ENCODE assay signal across 25 mouse cellular contexts in genomic region chr9:57271081-57271480, GRCm38 (mm10). TPM values are rescaled to one million over a fixed set of nuclear protein-coding genes. Genes with fewer than 3 reads are reported as not detected.
DNase-seq lines count a peak whose midpoint lies in the region; ATAC-seq and TF ChIP-seq lines count a peak whose summit lies in the region.
"Had no signal": no experiment of that assay in that cellular context is flagged by ENCODE, and none has a peak within 500 bp of the region (broad histone marks: within the 10 kb centered on the region; RNA-seq: fewer than 3 reads in every experiment).

No protein-coding gene starts in this region.

- peaks cover 13% of the 10 kb centered on the region; the same call in 1 of the 2 replicates for H3K4me1 ChIP-seq in forebrain, embryonic 14.5 days (ENCODE audit: control insufficient read depth, insufficient read depth, low read length)
- H3K4me1 ChIP-seq in forebrain, embryonic 15.5 days, result peaks cover 14% of the 10 kb centered on the region
- peaks cover 29% of the 10 kb centered on the region for H3K4me1 ChIP-seq in kidney, embryonic 16.5 days (ENCODE audit: insufficient read depth, low read length)
- no peaks in the 10 kb centered on the region for H3K4me1 ChIP-seq in lung, postnatal 0 days (ENCODE audit: insufficient read depth, low read depth, low read length)

- no peak for TF ChIP-seq CTCF in brain, embryonic 14.5 days (IDR thresholded peaks at IDR 0.05; ENCODE audit: borderline replicate concordance, extremely low read depth, insufficient read depth, insufficient read length)
- TF ChIP-seq CTCF in lung, postnatal 0 days (IDR thresholded peaks at IDR 0.05), result no peak

- TF ChIP-seq POLR2A in brain, embryonic 14.5 days (IDR thresholded peaks at IDR 0.05; ENCODE audit: borderline replicate concordance, extremely low read depth, insufficient read depth, insufficient read length, poor library complexity, severe bottlenecking), result no peak

- no peak overlapping the region for H3K4me2 ChIP-seq in forebrain, embryonic 14.5 days (ENCODE audit: low read length)
- H3K4me2 ChIP-seq in forebrain, embryonic 15.5 days (replicated peaks), result no peak overlapping the region
- H3K4me2 ChIP-seq in kidney, embryonic 16.5 days (replicated peaks; ENCODE audit: low read depth, low read length), result no peak overlapping the region
- no peak overlapping the region for H3K4me2 ChIP-seq in lung, postnatal 0 days (replicated peaks; ENCODE audit: low read depth, low read length)
- H3K4me2 ChIP-seq: heart, embryonic 13.5 days; hindbrain, embryonic 15.5 days had no signal

- no peaks in the 10 kb centered on the region for H3K9me3 ChIP-seq in forebrain, embryonic 14.5 days (replicated peaks; ENCODE audit: control insufficient read depth, low read length)
- no peaks in the 10 kb centered on the region for H3K9me3 ChIP-seq in forebrain, embryonic 15.5 days
- H3K9me3 ChIP-seq in kidney, embryonic 16.5 days (ENCODE audit: low read length), result no peaks in the 10 kb centered on the region
- no peaks in the 10 kb centered on the region for H3K9me3 ChIP-seq in lung, postnatal 0 days (ENCODE audit: low read length)
- H3K9me3 ChIP-seq: embryonic facial prominence, embryonic 10.5 days; heart, embryonic 13.5 days; hindbrain, embryonic 15.5 days had no signal

- no peaks in the 10 kb centered on the region for H3K36me3 ChIP-seq in forebrain, embryonic 14.5 days (ENCODE audit: control insufficient read depth, insufficient read depth, low read length)
- no peaks in the 10 kb centered on the region for H3K36me3 ChIP-seq in forebrain, embryonic 15.5 days
- no peaks in the 10 kb centered on the region for H3K36me3 ChIP-seq in kidney, embryonic 16.5 days (ENCODE audit: insufficient read depth, low read length)
- H3K36me3 ChIP-seq in lung, postnatal 0 days (ENCODE audit: insufficient read depth, low read length), result no peaks in the 10 kb centered on the region
- H3K36me3 ChIP-seq: embryonic facial prominence, embryonic 10.5 days; heart, embryonic 13.5 days; hindbrain, embryonic 15.5 days had no signal

- H3K9ac ChIP-seq in forebrain, embryonic 14.5 days (ENCODE audit: low read length), result no peak overlapping the region
- no peak overlapping the region for H3K9ac ChIP-seq in forebrain, embryonic 15.5 days (replicated peaks)
- H3K9ac ChIP-seq in kidney, embryonic 16.5 days (replicated peaks; ENCODE audit: low read length), result no peak overlapping the region
- no peak overlapping the region for H3K9ac ChIP-seq in lung, postnatal 0 days (replicated peaks; ENCODE audit: low read depth)
- H3K9ac ChIP-seq: heart, embryonic 13.5 days; hindbrain, embryonic 15.5 days had no signal

- TF ChIP-seq EP300 in lung, postnatal 0 days (IDR thresholded peaks at IDR 0.05), result no peak

- ATAC-seq in forebrain, embryonic 14.5 days, result 0 out of 2 replicates have a peak, but pooled peaks have one; percentile 29
- ATAC-seq in forebrain, embryonic 15.5 days (replicated peaks), result no peak
- 0 out of 2 replicates have a peak, but pooled peaks have one; percentile 10 for ATAC-seq in kidney, embryonic 16.5 days (ENCODE audit: low FRiP score, low TSS enrichment)
- no peak for ATAC-seq in lung, postnatal 0 days
- ATAC-seq: activated CD4-positive, CD25-positive, alpha-beta regulatory T cell, adult 4 months; intestine, embryonic 16.5 days; Patski had no signal

- H3K27me3 ChIP-seq in forebrain, embryonic 14.5 days (replicated peaks; ENCODE audit: control insufficient read depth, insufficient read depth, low read length), result no peaks in the 10 kb centered on the region
- H3K27me3 ChIP-seq in forebrain, embryonic 15.5 days, result no peaks in the 10 kb centered on the region
- no peaks in the 10 kb centered on the region for H3K27me3 ChIP-seq in kidney, embryonic 16.5 days (ENCODE audit: insufficient read depth, low read length)
- H3K27me3 ChIP-seq in lung, postnatal 0 days (replicated peaks; ENCODE audit: insufficient read depth, low read length), result no peaks in the 10 kb centered on the region
- H3K27me3 ChIP-seq: Patski had no signal

- no peak overlapping the region for H3K27ac ChIP-seq in forebrain, embryonic 14.5 days (ENCODE audit: low read depth, low read length)
- H3K27ac ChIP-seq in forebrain, embryonic 15.5 days (replicated peaks), result no peak overlapping the region
- H3K27ac ChIP-seq in kidney, embryonic 16.5 days (ENCODE audit: low read length), result no peak overlapping the region
- H3K27ac ChIP-seq in lung, postnatal 0 days (ENCODE audit: low read length), result no peak overlapping the region
- H3K27ac ChIP-seq: heart, embryonic 13.5 days; hindbrain, embryonic 15.5 days had no signal

- DNase-seq in cerebellum, postnatal 14 days, result peak; percentile 70 to 75
- no peak for DNase-seq in cerebellum, adult 11 months
- no peak for DNase-seq in forebrain, embryonic 14.5 days (ENCODE audit: low spot score)
- DNase-seq in kidney, adult 11 months, result no peak
- DNase-seq in brain, embryonic 14.5 days (ENCODE audit: low read depth), result peak; percentile 35
- DNase-seq in lung, postnatal 0 days (ENCODE audit: low spot score), result no peak
- DNase-seq: gastrocnemius, postnatal 36 days; heart, postnatal 36 days; kidney, adult 8-10 months had no signal

- WGBS in forebrain, embryonic 14.5 days, result 65% methylated on average over 1 of the region's 1 CpGs
- WGBS in forebrain, embryonic 15.5 days, result 78% methylated on average over 1 of the region's 1 CpGs
- 13% methylated on average over 1 of the region's 1 CpGs for WGBS in kidney, embryonic 16.5 days
- WGBS in lung, postnatal 0 days, result 89% methylated on average over 1 of the region's 1 CpGs

- no peak overlapping the region for H3K4me3 ChIP-seq in forebrain, embryonic 14.5 days (ENCODE audit: low read depth, low read length)
- no peak overlapping the region for H3K4me3 ChIP-seq in forebrain, embryonic 15.5 days
- no peak overlapping the region for H3K4me3 ChIP-seq in kidney, embryonic 16.5 days (ENCODE audit: low read length)
- no peak overlapping the region for H3K4me3 ChIP-seq in lung, postnatal 0 days (ENCODE audit: low read depth, low read length)
- H3K4me3 ChIP-seq: embryonic facial prominence, embryonic 10.5 days; heart, embryonic 13.5 days; hindbrain, embryonic 15.5 days had no signal

RNA-seq across cellular contexts. Expression of gene 1700017B05Rik, which starts 8.7 kb away (rescaled TPM):
- 3.9 and 5.2 TPM in 2 replicates for polyA plus RNA-seq in forebrain, embryonic 14.5 days (2014; fragmentation: Nextera tagmentation; extraction: Ambion mirVana)
- polyA plus RNA-seq in forebrain, embryonic 15.5 days (2015; fragmentation: Nextera tagmentation; extraction: Ambion mirVana), result 5.0 and 5.8 TPM in 2 replicates
- polyA plus RNA-seq in kidney, embryonic 16.5 days (2015; fragmentation: Nextera tagmentation; extraction: Ambion mirVana), result 23.0 and 26.3 TPM in 2 replicates
- 2.0 and 3.5 TPM in 2 replicates for polyA plus RNA-seq in brain, embryonic 14.5 days (2012; rRNA removed)
- 15.6 TPM in 2 replicates for polyA plus RNA-seq in lung, postnatal 0 days (2015; fragmentation: Nextera tagmentation; extraction: Ambion mirVana)

RNA-seq across cellular contexts. Expression of gene Trcg1, which starts 34.7 kb away (rescaled TPM):
- not detected in 2 replicates for polyA plus RNA-seq in forebrain, embryonic 14.5 days (2014; fragmentation: Nextera tagmentation; extraction: Ambion mirVana)
- not detected in 2 replicates for polyA plus RNA-seq in forebrain, embryonic 15.5 days (2015; fragmentation: Nextera tagmentation; extraction: Ambion mirVana)
- not detected in 2 replicates for polyA plus RNA-seq in kidney, embryonic 16.5 days (2015; fragmentation: Nextera tagmentation; extraction: Ambion mirVana)
- polyA plus RNA-seq in brain, embryonic 14.5 days (2012; rRNA removed), result not detected in 2 replicates
- polyA plus RNA-seq in lung, postnatal 0 days (2015; fragmentation: Nextera tagmentation; extraction: Ambion mirVana), result not detected in 2 replicates
- polyA plus RNA-seq: activated CD4-positive, CD25-positive, alpha-beta regulatory T cell, adult 4 months; adrenal gland, adult 2 months; C2C12; cerebellum, adult 2 months; cortical plate, adult 2 months; embryonic facial prominence, embryonic 14.5 days; forebrain, embryonic 16.5 days; heart, postnatal 0 days; hindbrain, embryonic 11.5 days; hindbrain, embryonic 15.5 days; intestine, embryonic 16.5 days; Patski had no signal

Comparison
In these comparisons a context has a peak if more than half of its experiments do, and no peak if none do; other contexts are left out.
1. DNase-seq: peak in cerebellum, postnatal 14 days (2 of 2) and brain, embryonic 14.5 days (single experiment); none in cerebellum, adult 11 months (single experiment), forebrain, embryonic 14.5 days (single experiment), kidney, adult 11 months (single experiment) and lung, postnatal 0 days (single experiment).
2. ATAC-seq: peak in forebrain, embryonic 14.5 days (single experiment) and kidney, embryonic 16.5 days (single experiment); none in forebrain, embryonic 15.5 days (single experiment) and lung, postnatal 0 days (single experiment).